Mouse (Mus musculus) neural tube, embryonic 14.5 days (tissue): ENCODE results near the gene Trim39. TPM values are rescaled to one million over a fixed set of nuclear protein-coding genes. Genes with fewer than 3 reads are reported as not detected.

Source experiments
- ATAC-seq: fragments of 200-750 bp; cut with Nextera tagmentation; 2 replicates; pipeline ENCODE4 v1.8.0; 2017; ENCODE audit warnings: low read depth, mild to moderate bottlenecking, moderate TSS enrichment, moderate library complexity
- H3K27ac ChIP-seq: fragments of 300-500 bp; sonication (generic); 2 replicates; pipeline ENCODE4 v1.5.1; 2014; ENCODE audit warnings: low read depth, mild to moderate bottlenecking, control low read depth, low read length, moderate library complexity, mixed read lengths
- H3K27me3 ChIP-seq: fragments of 300-500 bp; sonication (generic); 2 replicates; pipeline ENCODE4 v1.6.1; 2014; ENCODE audit warnings: low read length; ENCODE audit not compliant: control insufficient read depth, insufficient read depth
- H3K36me3 ChIP-seq: fragments of 300-500 bp; sonication (generic); 2 replicates; pipeline ENCODE4 v1.6.1; 2014; ENCODE audit warnings: low read length, mixed read lengths; ENCODE audit not compliant: control insufficient read depth, insufficient read depth
- H3K4me1 ChIP-seq: fragments of 300-500 bp; sonication (generic); 2 replicates; pipeline ENCODE4 v1.6.1; 2014; ENCODE audit warnings: low read length; ENCODE audit not compliant: control insufficient read depth, insufficient read depth
- H3K4me2 ChIP-seq: fragments of 300-500 bp; sonication (generic); 2 replicates; pipeline ENCODE4 v1.6.1; 2014; ENCODE audit warnings: mild to moderate bottlenecking, low read depth, low read length, control low read depth
- H3K4me3 ChIP-seq: fragments of 300-500 bp; sonication (generic); 2 replicates; pipeline ENCODE4 v1.5.1; 2014; ENCODE audit warnings: low read depth, low read length, control low read depth, mixed read lengths
- H3K9ac ChIP-seq: fragments of 300-500 bp; sonication (generic); replicated peaks from 2 replicates; pipeline ENCODE4 v1.6.1; 2014; ENCODE audit warnings: low read depth, mild to moderate bottlenecking, control low read depth, low read length, mixed read lengths
- H3K9me3 ChIP-seq: fragments of 300-500 bp; sonication (generic); 2 replicates; pipeline ENCODE4 v1.6.1; 2016; ENCODE audit warnings: low read length; ENCODE audit not compliant: control insufficient read depth
- WGBS: fragments of 180-500 bp; shearing (Covaris S2); extraction: QIAGEN DNeasy Blood & Tissue Kit; methylation state at CpG from one replicate; pipeline ENCODE4 v1.1.7; 2014; 5-methylcytosine and 5-hydroxymethylcytosine counted together
- polyA plus RNA-seq: library from polyadenylated mRNA; unstranded; fragments of >200 nt; fragmentation: Nextera tagmentation; extraction: Ambion mirVana; gene quantifications from 2 replicates; pipeline ENCODE4 v1.2.1, GENCODE M21; 2014

Gene Trim39
- polyA plus RNA-seq, 1 experiment from 2014 or later = 22.3 TPM

- H3K27me3 ChIP-seq = no peaks in the 10 kb centered on the region
- peak overlapping the region; percentile 66 for H3K4me3 ChIP-seq
- H3K4me2 ChIP-seq = peak overlapping the region; percentile 45
- H3K36me3 ChIP-seq = peaks cover 29% of the 10 kb centered on the region
- no peaks in the 10 kb centered on the region for H3K4me1 ChIP-seq
- WGBS = 0% methylated on average over 37 of the region's 37 CpGs
- H3K9me3 ChIP-seq = no peaks in the 10 kb centered on the region
- peak overlapping the region; percentile 72 for H3K27ac ChIP-seq
- peak; percentile 98 for ATAC-seq
- H3K9ac ChIP-seq = peak overlapping the region; percentile 81
Observed at GRCm38 (mm10) chr17:36257241-36257947, 14.7 kb downstream of the Trim39 start.

- Histone ChIP-seq H3K4me2 (no peak overlapping the region), H3K4me3 (no peak overlapping the region), H3K27me3 (no peaks in the 10 kb centered on the region; the same call in 1 of the 2 replicates), H3K9me3 (no peaks in the 10 kb centered on the region), H3K9ac (no peak overlapping the region), H3K27ac (no peak overlapping the region), H3K36me3 (peaks cover 7% of the 10 kb centered on the region; the same call in 1 of the 2 replicates), H3K4me1 (0 out of 2 replicates have a peak, but pooled peaks cover 3% of the 10 kb centered on the region)
- WGBS = 68% methylated on average over 6 of the region's 6 CpGs
- ATAC-seq = no peak
Observed at GRCm38 (mm10) chr17:36253087-36253600, 18.9 kb downstream of the Trim39 start.

- WGBS = 11% methylated on average over 25 of the region's 25 CpGs
- Histone ChIP-seq H3K4me3 (peak overlapping the region; percentile 9; the same call in 1 of the 2 replicates), H3K27ac (no peak overlapping the region), H3K4me2 (peak overlapping the region; percentile 37; the same call in 1 of the 2 replicates), H3K9me3 (no peaks in the 10 kb centered on the region), H3K36me3 (peaks cover 7% of the 10 kb centered on the region; the same call in 1 of the 2 replicates), H3K4me1 (0 out of 2 replicates have a peak, but pooled peaks cover 3% of the 10 kb centered on the region), H3K27me3 (no peaks in the 10 kb centered on the region; the same call in 1 of the 2 replicates), H3K9ac (0 out of 2 replicates have a peak overlapping the region, but pooled peaks have one; percentile 3)
- no peak for ATAC-seq
Observed at GRCm38 (mm10) chr17:36252250-36252876, 19.7 kb downstream of the Trim39 start.

- Histone ChIP-seq H3K27me3 (no peaks in the 10 kb centered on the region; the same call in 1 of the 2 replicates), H3K4me1 (0 out of 2 replicates have a peak, but pooled peaks cover 3% of the 10 kb centered on the region), H3K36me3 (no peaks in the 10 kb centered on the region), H3K4me2 (no peak overlapping the region), H3K9me3 (no peaks in the 10 kb centered on the region), H3K9ac (no peak overlapping the region), H3K4me3 (no peak overlapping the region), H3K27ac (no peak overlapping the region)
- WGBS = 31% methylated on average over 33 of the region's 33 CpGs
- no peak for ATAC-seq
Observed at GRCm38 (mm10) chr17:36248886-36249285, 23.2 kb downstream of the Trim39 start.

GRCm38 (mm10) chr17:36245741-36246140, 26.3 kb downstream of the Trim39 start:
- no peaks in the 10 kb centered on the region for H3K4me1 ChIP-seq
- 90% methylated on average over 2 of the region's 2 CpGs for whole genome bisulfite sequencing
- no peaks in the 10 kb centered on the region for H3K9me3 ChIP-seq
- no peak overlapping the region for H3K4me3 ChIP-seq
- H3K27ac ChIP-seq = no peak overlapping the region
- H3K9ac ChIP-seq = no peak overlapping the region
- no peak overlapping the region for H3K4me2 ChIP-seq
- ATAC-seq = no peak
- H3K27me3 ChIP-seq = no peaks in the 10 kb centered on the region; the same call in 1 of the 2 replicates
- H3K36me3 ChIP-seq = no peaks in the 10 kb centered on the region

- H3K9me3 ChIP-seq = no peaks in the 10 kb centered on the region
- no peak overlapping the region for H3K4me3 ChIP-seq
- H3K27ac ChIP-seq = no peak overlapping the region
- no peak overlapping the region for H3K4me2 ChIP-seq
- 41% methylated on average over 5 of the region's 5 CpGs for WGBS
- H3K36me3 ChIP-seq = no peaks in the 10 kb centered on the region
- no peak overlapping the region for H3K9ac ChIP-seq
- H3K27me3 ChIP-seq = no peaks in the 10 kb centered on the region; the same call in 1 of the 2 replicates
- ATAC-seq = no peak
- no peaks in the 10 kb centered on the region for H3K4me1 ChIP-seq
Observed at GRCm38 (mm10) chr17:36244031-36244430, 28.0 kb downstream of the Trim39 start.

- Histone ChIP-seq H3K4me2 (no peak overlapping the region), H3K4me3 (no peak overlapping the region), H3K9me3 (no peaks in the 10 kb centered on the region), H3K27me3 (peaks cover 8% of the 10 kb centered on the region; the same call in 1 of the 2 replicates), H3K36me3 (no peaks in the 10 kb centered on the region), H3K27ac (no peak overlapping the region), H3K9ac (no peak overlapping the region), H3K4me1 (peaks cover 3% of the 10 kb centered on the region; the same call in 1 of the 2 replicates)
- WGBS = 20% methylated on average over 5 of the region's 5 CpGs
- no peak for ATAC-seq
Observed at GRCm38 (mm10) chr17:36240637-36241213, 31.3 kb downstream of the Trim39 start.

GRCm38 (mm10) chr17:36237321-36237921, 34.6 kb downstream of the Trim39 start:
- ATAC-seq = peak; percentile 34; the same call in 1 of the 2 replicates
- peaks cover 3% of the 10 kb centered on the region; the same call in 1 of the 2 replicates for H3K4me1 ChIP-seq
- H3K27me3 ChIP-seq = peaks cover 8% of the 10 kb centered on the region; the same call in 1 of the 2 replicates
- H3K36me3 ChIP-seq = no peaks in the 10 kb centered on the region
- peak overlapping the region; percentile 40 for H3K4me2 ChIP-seq
- 3% methylated on average over 27 of the region's 27 CpGs for WGBS
- H3K9me3 ChIP-seq = no peaks in the 10 kb centered on the region
- H3K9ac ChIP-seq = peak overlapping the region; percentile 17; the same call in 1 of the 2 replicates
- H3K4me3 ChIP-seq = peak overlapping the region; percentile 14; the same call in 1 of the 2 replicates
- H3K27ac ChIP-seq = no peak overlapping the region
